Mouse (Mus musculus): ENCODE data around the gene Imp3.

The Imp3 gene

GRCm38 (mm10) chr9:56961591-56961990 lies 24.3 kb downstream of the Imp3 start:
- DNase-seq (ENCODE audit: extremely low spot score, low spot score) = no peak

- DNase-seq (ENCODE audit: extremely low spot score, low spot score) = no peak
Measured at GRCm38 (mm10) chr9:56970158-56970557, 32.9 kb downstream of the Imp3 start.

GRCm38 (mm10) chr9:56973960-56974524 lies 36.8 kb downstream of the Imp3 start:
- DNase-seq (ENCODE audit: extremely low spot score, low spot score) = no peak

DNA sequence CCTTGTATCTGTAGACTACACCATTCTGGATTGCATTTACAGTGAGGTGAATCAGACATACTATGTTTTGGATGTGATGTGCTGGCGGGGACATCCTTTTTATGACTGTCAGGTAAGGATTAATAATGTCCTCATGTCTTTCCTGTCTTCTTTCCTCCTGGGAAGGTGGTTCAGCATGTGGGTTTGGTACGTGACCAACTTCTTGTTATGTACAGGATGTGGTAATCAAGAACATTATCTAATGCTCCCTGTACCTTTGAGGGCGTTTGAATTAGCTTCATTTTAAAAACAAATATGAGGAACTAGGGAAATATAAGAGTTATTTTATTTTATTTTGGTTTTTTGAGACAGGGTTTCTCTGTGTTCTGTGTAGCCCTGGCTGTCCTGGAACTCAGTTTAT lies 37.9 kb downstream of the Imp3 start:
- no peak for DNase-seq (ENCODE audit: extremely low spot score, low spot score)

- no peak for DNase-seq (ENCODE audit: extremely low spot score, low spot score)
Measured at GRCm38 (mm10) chr9:56980186-56980585, 42.9 kb downstream of the Imp3 start.

DNA sequence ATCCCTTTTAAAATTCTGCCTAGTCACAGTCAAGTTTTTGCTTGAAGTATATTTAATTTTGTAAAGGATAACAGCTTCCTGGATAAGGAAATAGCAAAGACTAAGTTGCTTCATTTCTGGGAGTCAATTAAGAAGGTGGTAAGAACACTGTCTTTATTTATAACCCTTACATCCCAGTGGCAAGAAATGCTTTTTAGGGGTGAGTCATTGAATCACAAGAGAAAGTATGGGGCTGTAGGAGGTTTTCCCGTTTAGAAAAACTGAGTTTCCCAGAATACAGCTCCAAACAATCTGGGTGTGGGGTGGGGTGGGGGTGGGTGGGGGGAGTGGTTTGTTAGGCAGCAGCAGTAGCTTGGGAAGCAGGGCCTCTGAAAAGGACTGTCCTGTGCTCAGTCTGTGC lies 44.2 kb downstream of the Imp3 start:
- no peak for DNase-seq (ENCODE audit: extremely low spot score, low spot score)
